Mouse (Mus musculus): ENCODE measurements around the gene Abcg4.

DNA sequence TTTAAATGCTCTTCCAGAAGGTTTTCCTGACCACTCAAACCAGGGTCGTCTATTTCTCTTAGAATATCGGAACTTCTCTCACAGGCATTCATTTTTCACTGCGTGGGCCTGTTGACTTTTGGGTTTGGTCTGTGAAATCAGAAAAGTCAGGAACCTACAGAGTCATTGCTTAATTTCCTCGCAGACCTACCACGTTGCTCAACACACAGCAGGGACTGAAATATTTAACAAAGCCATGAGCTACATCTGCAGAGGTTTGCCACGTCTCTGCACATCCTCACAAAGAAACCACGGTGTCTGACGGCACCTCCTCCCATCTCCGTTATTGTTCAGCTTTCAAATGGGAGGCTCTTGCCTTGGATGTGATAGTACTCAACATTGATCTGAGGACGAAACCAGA is 29.4 kb downstream of the Abcg4 start:
- TF ChIP-seq POLR2A (IDR thresholded peaks at IDR 0.05; ENCODE audit: low read depth, low read length) (no peak), CTCF (IDR thresholded peaks at IDR 0.05; ENCODE audit: extremely low read depth, insufficient read length, insufficient replicate concordance, low read depth, low read length) (no peak)

Data from small intestine, adult 2 months (tissue).